In the genomic region with DNA sequence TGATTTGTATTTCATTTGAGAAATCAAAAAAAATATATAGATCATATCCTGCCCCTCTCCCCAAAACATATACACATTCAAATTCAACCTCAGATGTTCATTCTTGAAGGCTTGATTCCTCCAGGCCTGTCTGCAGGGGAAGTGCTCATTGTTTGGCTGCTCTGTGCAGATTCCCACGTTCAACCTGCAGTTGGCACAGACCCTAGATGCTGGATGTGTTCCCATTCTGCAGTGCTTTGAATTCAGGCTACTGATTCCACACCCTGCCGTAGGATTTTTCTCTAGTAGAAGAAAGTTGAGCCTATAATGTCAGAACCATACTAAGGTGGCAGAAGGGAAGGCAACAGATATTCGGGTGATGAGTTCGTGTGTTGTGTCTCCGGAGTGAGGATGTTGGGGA, we compare ENCODE assay signal across 13 mouse cellular contexts.
DNase-seq lines count a peak whose midpoint lies in the region; ATAC-seq and TF ChIP-seq lines count a peak whose summit lies in the region.
"Had no signal": no experiment of that assay in that cellular context is flagged by ENCODE, and none has a peak within 500 bp of the region (broad histone marks: within the 10 kb centered on the region; RNA-seq: fewer than 3 reads in every experiment).

No protein-coding gene starts in this region.

- DNase-seq in forebrain, embryonic 14.5 days (ENCODE audit: low spot score), result peak; percentile 68
- peak; percentile 8 for DNase-seq in lung, embryonic 14.5 days
- no peak for DNase-seq in lung, adult 18-20 months
- DNase-seq in layer of hippocampus, adult 9-11 months, result peak; percentile 13
- peak; percentile 2 to 3 for DNase-seq in right cerebral cortex, postnatal 36 days (ENCODE audit: low spot score in 2 of 2)
- DNase-seq in lung, postnatal 10 days, result no peak
- DNase-seq: gastrocnemius, postnatal 25 days; liver; lung, postnatal 36 days; thymus, postnatal 14 days had no signal

- no peaks in the 10 kb centered on the region for H3K36me3 ChIP-seq in forebrain, embryonic 14.5 days (ENCODE audit: control insufficient read depth, insufficient read depth, low read length)
- no peaks in the 10 kb centered on the region for H3K36me3 ChIP-seq in forebrain, embryonic 13.5 days (ENCODE audit: poor library complexity, severe bottlenecking)
- no peaks in the 10 kb centered on the region for H3K36me3 ChIP-seq in lung, embryonic 14.5 days (ENCODE audit: insufficient read depth)
- H3K36me3 ChIP-seq: heart, embryonic 15.5 days had no signal

- no peaks in the 10 kb centered on the region for H3K4me1 ChIP-seq in forebrain, embryonic 14.5 days (ENCODE audit: control insufficient read depth, insufficient read depth, low read length)
- H3K4me1 ChIP-seq in forebrain, embryonic 13.5 days, result no peaks in the 10 kb centered on the region
- no peaks in the 10 kb centered on the region for H3K4me1 ChIP-seq in lung, embryonic 14.5 days (ENCODE audit: insufficient read depth)

- no peaks in the 10 kb centered on the region for H3K27me3 ChIP-seq in forebrain, embryonic 14.5 days (replicated peaks; ENCODE audit: control insufficient read depth, insufficient read depth, low read length)
- H3K27me3 ChIP-seq in forebrain, embryonic 13.5 days, result no peaks in the 10 kb centered on the region
- H3K27me3 ChIP-seq in lung, embryonic 14.5 days (ENCODE audit: insufficient read depth, low read length), result no peaks in the 10 kb centered on the region
- H3K27me3 ChIP-seq: heart, embryonic 15.5 days had no signal

- no peak overlapping the region for H3K4me2 ChIP-seq in forebrain, embryonic 14.5 days (ENCODE audit: low read length)
- H3K4me2 ChIP-seq in forebrain, embryonic 13.5 days, result no peak overlapping the region
- H3K4me2 ChIP-seq in lung, embryonic 14.5 days, result no peak overlapping the region
- H3K4me2 ChIP-seq: heart, embryonic 15.5 days had no signal

- TF ChIP-seq CTCF in lung, embryonic 14.5 days (IDR thresholded peaks at IDR 0.05; ENCODE audit: low read depth), result no peak

- peak; percentile 44; the same call in 1 of the 2 replicates for ATAC-seq in forebrain, embryonic 14.5 days
- no peak; the same call in 1 of the 2 replicates for ATAC-seq in forebrain, embryonic 13.5 days
- no peak for ATAC-seq in lung, embryonic 14.5 days (ENCODE audit: insufficient read depth)
- ATAC-seq in megakaryocyte, adult 5-6 weeks (ENCODE audit: poor library complexity, severe bottlenecking), result no peak

- 59% methylated on average over 5 of the region's 5 CpGs for WGBS in forebrain, embryonic 14.5 days
- 69% methylated on average over 5 of the region's 5 CpGs for whole genome bisulfite sequencing in forebrain, embryonic 13.5 days
- 70% methylated on average over 5 of the region's 5 CpGs for WGBS in lung, embryonic 14.5 days

- H3K4me3 ChIP-seq in forebrain, embryonic 14.5 days (ENCODE audit: low read depth, low read length), result no peak overlapping the region
- H3K4me3 ChIP-seq in forebrain, embryonic 13.5 days, result no peak overlapping the region
- no peak overlapping the region for H3K4me3 ChIP-seq in lung, embryonic 14.5 days (ENCODE audit: low read depth, low read length)
- H3K4me3 ChIP-seq: heart, embryonic 15.5 days had no signal

- no peaks in the 10 kb centered on the region for H3K9me3 ChIP-seq in forebrain, embryonic 14.5 days (replicated peaks; ENCODE audit: control insufficient read depth, low read length)
- no peaks in the 10 kb centered on the region for H3K9me3 ChIP-seq in forebrain, embryonic 13.5 days (replicated peaks)
- H3K9me3 ChIP-seq in lung, embryonic 14.5 days (ENCODE audit: low read depth, low read length), result no peaks in the 10 kb centered on the region
- H3K9me3 ChIP-seq: heart, embryonic 15.5 days had no signal

- H3K27ac ChIP-seq in forebrain, embryonic 14.5 days (ENCODE audit: low read depth, low read length), result no peak overlapping the region
- H3K27ac ChIP-seq in forebrain, embryonic 13.5 days, result no peak overlapping the region
- H3K27ac ChIP-seq in lung, embryonic 14.5 days (ENCODE audit: low read depth), result no peak overlapping the region
- H3K27ac ChIP-seq: heart, embryonic 15.5 days had no signal

- no peak overlapping the region for H3K9ac ChIP-seq in forebrain, embryonic 14.5 days (ENCODE audit: low read length)
- no peak overlapping the region for H3K9ac ChIP-seq in forebrain, embryonic 13.5 days
- H3K9ac ChIP-seq in lung, embryonic 14.5 days, result no peak overlapping the region
- H3K9ac ChIP-seq: heart, embryonic 15.5 days had no signal

Comparison
In these comparisons a context has a peak if more than half of its experiments do, and no peak if none do; other contexts are left out.
1. DNase-seq: peak in forebrain, embryonic 14.5 days (single experiment), lung, embryonic 14.5 days (single experiment), layer of hippocampus, adult 9-11 months (single experiment) and right cerebral cortex, postnatal 36 days (2 of 2); none in lung, adult 18-20 months (0 of 2) and lung, postnatal 10 days (single experiment).